Mouse (Mus musculus) spleen, adult 12 weeks (tissue): ENCODE results near the gene Mrln.

Experiments used
- DNase-seq: peaks from one replicate; pipeline ENCODE4 v3.0.0; 2022; ENCODE audit warnings: low spot score

Mrln gene

GRCm38 (mm10) chr10:70204505-70205399, at the start of gene Mrln:
Mrln (plus strand) TSS chr10:70204664.
- DNase-seq = no peak

GRCm38 (mm10) chr10:70156431-70157165, 47.9 kb upstream of the Mrln start:
- DNase-seq = peak; percentile 27

- DNase-seq = no peak
Observed at GRCm38 (mm10) chr10:70159651-70160320, 44.7 kb upstream of the Mrln start.

GRCm38 (mm10) chr10:70160811-70161210, 43.7 kb upstream of the Mrln start:
- no peak for DNase-seq

- no peak for DNase-seq
Observed at GRCm38 (mm10) chr10:70161504-70161903, 43.0 kb upstream of the Mrln start.

- DNase-seq = no peak
Observed at GRCm38 (mm10) chr10:70163681-70164080, 40.8 kb upstream of the Mrln start.

- no peak for DNase-seq
Observed at GRCm38 (mm10) chr10:70165877-70166276, 38.6 kb upstream of the Mrln start.

- DNase-seq = no peak
Observed at GRCm38 (mm10) chr10:70166427-70166826, 38.0 kb upstream of the Mrln start.

GRCm38 (mm10) chr10:70167625-70168024, 36.8 kb upstream of the Mrln start:
- DNase-seq = no peak

GRCm38 (mm10) chr10:70168396-70168795, 36.1 kb upstream of the Mrln start:
- DNase-seq = no peak

- no peak for DNase-seq
Observed at GRCm38 (mm10) chr10:70169044-70169443, 35.4 kb upstream of the Mrln start.

- DNase-seq = peak; percentile 31
Observed at GRCm38 (mm10) chr10:70173314-70173713, 31.1 kb upstream of the Mrln start.

GRCm38 (mm10) chr10:70174494-70175190, 29.8 kb upstream of the Mrln start:
- no peak for DNase-seq

- no peak for DNase-seq
Observed at GRCm38 (mm10) chr10:70180727-70181126, 23.7 kb upstream of the Mrln start.

- DNase-seq = no peak
Observed at GRCm38 (mm10) chr10:70181279-70181972, 23.0 kb upstream of the Mrln start.

GRCm38 (mm10) chr10:70183210-70184080, 21.0 kb upstream of the Mrln start:
- no peak for DNase-seq

GRCm38 (mm10) chr10:70186136-70186535, 18.3 kb upstream of the Mrln start:
- DNase-seq = no peak

- DNase-seq = no peak
Observed at GRCm38 (mm10) chr10:70186586-70186985, 17.9 kb upstream of the Mrln start.

- DNase-seq = no peak
Observed at GRCm38 (mm10) chr10:70189864-70190263, 14.6 kb upstream of the Mrln start.

- no peak for DNase-seq
Observed at GRCm38 (mm10) chr10:70194283-70194682, 10.2 kb upstream of the Mrln start.
